Mouse (Mus musculus): ENCODE measurements around the gene Zbtb25.

GRCm38 (mm10) chr12:76308436-76308835, 61.0 kb downstream of the Zbtb25 start:
- TF ChIP-seq CTCF (IDR thresholded peaks at IDR 0.05; ENCODE audit: extremely low read depth, insufficient read depth, low read length) (no peak), POLR2A (IDR thresholded peaks at IDR 0.05; ENCODE audit: extremely low read depth, insufficient read depth, low read length) (no peak)

Data from cortical plate, adult 2 months (tissue).